Mouse (Mus musculus): ENCODE measurements at regions not wholly inside any gene's neighbourhood (a gene's known extent, or its start where the extent isn't known, plus 50 kb on each side); places are given as distances from the start of the nearest gene placed in this dataset.

DNA sequence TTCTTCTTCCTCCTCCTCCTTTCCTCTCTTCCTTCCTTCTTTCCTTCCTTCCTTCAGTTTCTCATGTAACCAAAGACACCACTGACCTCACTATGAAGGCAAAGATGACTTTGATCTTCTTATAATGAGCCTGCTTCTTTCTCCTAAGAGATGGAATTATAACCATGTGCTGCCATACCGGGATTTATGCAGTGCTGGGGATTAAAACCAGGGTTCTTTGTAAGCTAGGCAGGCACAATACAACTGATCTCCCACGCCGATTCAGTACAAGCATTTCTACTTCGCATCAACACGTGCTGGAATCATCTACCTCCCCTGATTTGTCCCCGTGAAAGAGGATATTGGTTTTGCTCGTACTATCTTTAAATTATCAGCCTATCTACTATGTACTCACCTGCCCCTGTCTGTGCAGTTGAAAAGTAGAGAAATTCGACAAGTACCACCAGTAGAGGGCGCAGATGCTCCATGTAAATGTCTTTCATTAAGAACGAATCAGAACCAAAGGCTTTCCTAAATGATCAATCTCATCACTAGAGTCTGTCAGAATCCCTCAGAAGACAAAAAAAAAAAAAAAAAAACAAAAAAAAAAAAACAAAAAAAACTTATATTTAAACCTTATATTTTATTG lies 1164.5 kb upstream of the Celf2 start:
- Histone ChIP-seq H3K9ac (ENCODE audit: low read depth, low read length) (no peak overlapping the region), H3K4me3 (replicated peaks; ENCODE audit: low read depth, low read length) (no peak overlapping the region), H3K9me3 (replicated peaks; ENCODE audit: low read length) (no peaks in the 10 kb centered on the region), H3K36me3 (ENCODE audit: insufficient read depth, low read length) (no peaks in the 10 kb centered on the region), H3K4me1 (replicated peaks; ENCODE audit: insufficient read depth, low read length) (no peaks in the 10 kb centered on the region), H3K4me2 (ENCODE audit: low read length) (no peak overlapping the region), H3K27me3 (ENCODE audit: insufficient read depth, low read length) (no peaks in the 10 kb centered on the region), H3K27ac (no peak overlapping the region)
- ATAC-seq (replicated peaks; ENCODE audit: low FRiP score, low read depth) (0 out of 2 replicates have a peak, but pooled peaks have one; percentile 29), DNase-seq (ENCODE audit: low spot score) (peak; percentile 83)
- peak; percentile 81 for TF ChIP-seq CTCF (IDR thresholded peaks at IDR 0.05; ENCODE audit: low read depth)
- WGBS = 19% methylated on average over 10 of the region's 10 CpGs

- ATAC-seq (replicated peaks; ENCODE audit: low FRiP score, low read depth) = no peak
- Histone ChIP-seq H3K4me3 (replicated peaks; ENCODE audit: low read depth, low read length) (no peak overlapping the region), H3K27ac (no peak overlapping the region), H3K27me3 (ENCODE audit: insufficient read depth, low read length) (no peaks in the 10 kb centered on the region), H3K36me3 (ENCODE audit: insufficient read depth, low read length) (no peaks in the 10 kb centered on the region), H3K4me1 (replicated peaks; ENCODE audit: insufficient read depth, low read length) (no peaks in the 10 kb centered on the region), H3K4me2 (ENCODE audit: low read length) (no peak overlapping the region), H3K9me3 (replicated peaks; ENCODE audit: low read length) (no peaks in the 10 kb centered on the region), H3K9ac (ENCODE audit: low read depth, low read length) (no peak overlapping the region)
- DNase-seq (ENCODE audit: low spot score) = peak; percentile 69
- 71% methylated on average over 4 of the region's 4 CpGs for WGBS
- peak; percentile 75 for TF ChIP-seq CTCF (IDR thresholded peaks at IDR 0.05; ENCODE audit: low read depth)
Measured at GRCm38 (mm10) chr2:8675537-8675936, 1166.2 kb upstream of the Celf2 start.

DNA sequence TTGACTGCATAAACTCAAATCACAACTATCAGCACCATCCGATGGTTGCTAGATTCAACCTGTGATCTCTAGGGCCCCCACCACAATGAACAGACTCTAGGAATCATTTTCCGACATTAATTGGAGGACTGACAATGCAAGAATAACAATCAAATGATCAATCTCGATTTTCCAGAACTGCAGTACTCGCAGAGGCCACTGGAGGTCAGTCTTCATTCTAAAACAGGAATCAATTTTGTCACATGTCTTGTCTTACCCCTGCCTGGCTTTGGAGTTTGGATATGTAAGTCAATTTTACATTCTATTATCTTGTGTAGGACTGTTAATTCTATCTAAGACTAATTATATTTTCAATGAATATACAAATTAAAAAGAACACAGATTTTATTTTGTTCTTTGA lies 1167.2 kb upstream of the Celf2 start:
- H3K4me3 ChIP-seq (replicated peaks; ENCODE audit: low read depth, low read length) = no peak overlapping the region
- TF ChIP-seq CTCF (IDR thresholded peaks at IDR 0.05; ENCODE audit: low read depth) = peak; percentile 82
- no peak overlapping the region for H3K4me2 ChIP-seq (ENCODE audit: low read length)
- H3K4me1 ChIP-seq (replicated peaks; ENCODE audit: insufficient read depth, low read length) = no peaks in the 10 kb centered on the region
- DNase-seq (ENCODE audit: low spot score) (peak; percentile 37), ATAC-seq (replicated peaks; ENCODE audit: low FRiP score, low read depth) (no peak)
- no peak overlapping the region for H3K27ac ChIP-seq
- H3K36me3 ChIP-seq (ENCODE audit: insufficient read depth, low read length) = no peaks in the 10 kb centered on the region
- H3K9me3 ChIP-seq (replicated peaks; ENCODE audit: low read length) = no peaks in the 10 kb centered on the region
- no peak overlapping the region for H3K9ac ChIP-seq (ENCODE audit: low read depth, low read length)
- H3K27me3 ChIP-seq (ENCODE audit: insufficient read depth, low read length) = no peaks in the 10 kb centered on the region
- 9% methylated on average over 4 of the region's 4 CpGs for WGBS

DNA sequence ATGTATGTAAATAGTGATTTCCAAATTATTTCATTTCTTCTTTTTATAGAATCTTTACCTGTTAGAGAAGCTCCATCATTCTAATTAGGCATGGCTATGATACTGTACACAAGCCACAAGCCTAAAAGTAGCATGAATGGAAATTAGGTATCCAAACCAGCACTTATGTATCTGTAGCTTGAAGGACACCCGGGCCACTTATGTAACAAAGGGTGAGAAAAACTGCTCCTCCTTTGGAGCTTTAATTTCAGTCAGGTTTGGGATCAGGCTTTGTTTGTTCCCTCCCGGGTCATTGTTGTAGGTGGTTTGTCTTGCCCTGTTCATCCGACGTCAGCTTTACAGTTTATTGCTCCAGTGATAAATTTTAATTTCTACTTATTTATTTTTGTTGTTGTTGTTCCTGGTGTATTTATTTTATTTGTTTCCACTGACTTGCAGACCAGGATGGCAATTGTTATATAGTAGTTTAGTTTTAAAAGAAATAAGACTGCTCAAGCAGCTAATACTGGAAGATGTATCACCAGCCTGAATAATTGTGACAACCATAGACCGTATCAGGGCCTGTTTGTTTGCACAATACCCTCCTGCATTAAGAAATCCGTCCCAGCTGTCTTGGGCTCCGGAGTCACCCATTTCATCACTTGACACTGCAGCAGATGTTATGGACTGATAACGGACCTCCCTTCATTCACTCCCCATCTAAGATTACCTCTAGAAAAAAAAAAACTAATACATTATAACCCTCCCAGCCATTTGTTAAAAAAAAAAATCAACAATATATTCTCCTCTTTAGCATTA lies 1181.7 kb upstream of the Celf2 start:
- no peak for DNase-seq (ENCODE audit: low spot score)
- Histone ChIP-seq H3K27me3 (ENCODE audit: insufficient read depth, low read length) (no peaks in the 10 kb centered on the region), H3K4me3 (replicated peaks; ENCODE audit: low read depth, low read length) (no peak overlapping the region)

DNA sequence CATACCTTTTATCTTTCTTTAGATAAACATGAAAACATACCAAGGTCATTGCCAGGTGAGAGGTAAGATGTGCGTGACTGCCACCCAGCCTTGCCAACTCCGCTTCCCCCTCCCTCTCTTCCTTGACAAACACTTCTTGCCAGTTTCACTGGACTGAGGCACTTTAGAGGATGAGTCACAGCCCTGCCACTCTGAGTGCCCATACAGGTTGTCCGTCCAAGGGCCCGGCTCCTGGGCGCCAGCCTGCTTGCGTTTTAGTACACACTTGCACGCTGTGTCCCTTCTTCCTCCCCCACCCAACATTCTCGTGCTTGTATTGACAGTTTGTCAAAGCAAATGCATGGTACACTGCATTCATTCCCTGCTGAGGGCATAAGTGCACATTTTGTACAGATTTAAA lies 1151.7 kb upstream of the 4930412O13Rik start:
- H3K4me3 ChIP-seq (replicated peaks; ENCODE audit: low read depth, low read length) = no peak overlapping the region
- WGBS = 71% methylated on average over 8 of the region's 8 CpGs
- H3K4me2 ChIP-seq (ENCODE audit: low read length) = no peak overlapping the region
- no peak for ATAC-seq (replicated peaks; ENCODE audit: low FRiP score, low read depth)
- H3K4me1 ChIP-seq (replicated peaks; ENCODE audit: insufficient read depth, low read length) = no peaks in the 10 kb centered on the region
- no peak for TF ChIP-seq CTCF (IDR thresholded peaks at IDR 0.05; ENCODE audit: low read depth)
- H3K27ac ChIP-seq = no peak overlapping the region
- H3K9me3 ChIP-seq (replicated peaks; ENCODE audit: low read length) = no peaks in the 10 kb centered on the region
- no peak for DNase-seq (ENCODE audit: low spot score)
- H3K27me3 ChIP-seq (ENCODE audit: insufficient read depth, low read length) = no peaks in the 10 kb centered on the region
- H3K9ac ChIP-seq (ENCODE audit: low read depth, low read length) = no peak overlapping the region
- H3K36me3 ChIP-seq (ENCODE audit: insufficient read depth, low read length) = no peaks in the 10 kb centered on the region

More for the DNA sequence above, 1181.7 kb upstream of the Celf2 start:
- H3K4me2 ChIP-seq (ENCODE audit: low read length) = no peak overlapping the region
- no peaks in the 10 kb centered on the region for H3K9me3 ChIP-seq (replicated peaks; ENCODE audit: low read length)
- ATAC-seq (replicated peaks; ENCODE audit: low FRiP score, low read depth) = no peak
- TF ChIP-seq CTCF (IDR thresholded peaks at IDR 0.05; ENCODE audit: low read depth) = no peak
- no peaks in the 10 kb centered on the region for H3K36me3 ChIP-seq (ENCODE audit: insufficient read depth, low read length)
- 31% methylated on average over 8 of the region's 8 CpGs for WGBS
- no peaks in the 10 kb centered on the region for H3K4me1 ChIP-seq (replicated peaks; ENCODE audit: insufficient read depth, low read length)
- no peak overlapping the region for H3K9ac ChIP-seq (ENCODE audit: low read depth, low read length)
- no peak overlapping the region for H3K27ac ChIP-seq

DNA sequence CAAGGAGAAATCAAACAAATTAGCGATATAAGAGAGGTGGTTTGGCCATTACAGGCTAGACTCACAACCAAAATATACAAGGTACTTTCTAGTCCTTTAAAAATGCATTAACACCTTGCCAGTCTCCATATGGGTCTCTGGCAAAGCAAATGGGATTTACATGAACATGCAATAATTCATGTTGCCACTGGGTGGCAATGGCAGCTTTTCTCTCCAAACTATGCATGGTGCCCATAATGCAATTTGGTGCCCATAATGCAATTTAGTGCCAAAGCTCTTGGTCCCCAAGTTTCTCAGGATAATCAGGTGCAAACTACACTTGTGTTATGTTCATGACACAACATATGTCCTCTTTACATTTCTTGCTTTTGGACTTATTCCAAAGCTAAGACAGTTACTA lies 1126.9 kb upstream of the 4930412O13Rik start:
- ATAC-seq (replicated peaks; ENCODE audit: low FRiP score, low read depth) (0 out of 2 replicates have a peak, but pooled peaks have one; percentile 33), DNase-seq (ENCODE audit: low spot score) (peak; percentile 64)
- TF ChIP-seq CTCF (IDR thresholded peaks at IDR 0.05; ENCODE audit: low read depth) = peak; percentile 87
- Histone ChIP-seq H3K4me1 (replicated peaks; ENCODE audit: insufficient read depth, low read length) (no peaks in the 10 kb centered on the region), H3K27me3 (ENCODE audit: insufficient read depth, low read length) (no peaks in the 10 kb centered on the region), H3K36me3 (ENCODE audit: insufficient read depth, low read length) (no peaks in the 10 kb centered on the region), H3K4me3 (replicated peaks; ENCODE audit: low read depth, low read length) (no peak overlapping the region), H3K27ac (no peak overlapping the region), H3K4me2 (ENCODE audit: low read length) (no peak overlapping the region), H3K9me3 (replicated peaks; ENCODE audit: low read length) (no peaks in the 10 kb centered on the region), H3K9ac (ENCODE audit: low read depth, low read length) (no peak overlapping the region)
- 12% methylated on average over 1 of the region's 1 CpGs for WGBS
